Mouse (Mus musculus): ENCODE results near the gene Dkkl1. TPM values are rescaled to one million over a fixed set of nuclear protein-coding genes. Genes with fewer than 3 reads are reported as not detected.

Gene Dkkl1
- total and polyA plus RNA-seq, 2 experiments = 0.21 TPM; not detected in 1

GRCm38 (mm10) chr7:45185921-45186320 is 26.0 kb downstream of the Dkkl1 start:
- WGBS = 70% methylated on average over 7 of the region's 7 CpGs
- DNase-seq (ENCODE audit: extremely low read depth, low read depth, low spot score) = no peak
- Histone ChIP-seq H3K9ac (ENCODE audit: low read depth, low read length) (no peak overlapping the region), H3K36me3 (ENCODE audit: control insufficient read depth, insufficient read depth, low read length) (no peaks in the 10 kb centered on the region), H3K4me1 (ENCODE audit: control insufficient read depth, insufficient read depth, low read length) (peaks cover 5% of the 10 kb centered on the region; the same call in 1 of the 2 replicates), H3K27ac (replicated peaks; ENCODE audit: insufficient read depth, low read depth, low read length) (no peak overlapping the region), H3K79me2 (ENCODE audit: control insufficient read depth, insufficient read depth, low read length) (no peaks in the 10 kb centered on the region), H3K4me3 (ENCODE audit: insufficient read depth, low read depth, low read length) (no peak overlapping the region), H3K27me3 (ENCODE audit: control insufficient read depth, insufficient read depth, low read length) (peaks cover 23% of the 10 kb centered on the region)
- TF ChIP-seq POLR2A (IDR thresholded peaks at IDR 0.05; ENCODE audit: extremely low read depth, insufficient read depth, low read length) = no peak

DNA sequence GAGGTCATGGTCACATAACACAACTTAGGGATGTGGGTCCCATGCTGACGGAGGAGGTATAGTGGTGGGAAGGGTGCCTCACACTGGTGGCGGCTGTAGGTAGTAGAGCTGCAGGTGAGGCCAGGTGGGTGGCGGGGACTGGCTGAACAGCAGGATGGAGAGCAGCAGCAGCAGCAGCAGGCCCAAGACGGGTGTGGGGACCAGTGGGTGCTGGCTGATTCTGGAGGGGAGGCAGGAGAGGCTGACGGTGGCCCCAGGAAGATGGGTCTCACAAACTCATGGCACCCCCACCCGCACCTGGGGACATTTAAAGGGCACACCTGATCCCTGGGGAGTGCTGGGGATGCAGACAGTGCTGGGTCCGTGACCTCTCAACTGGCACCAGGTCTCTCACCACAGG is 28.3 kb downstream of the Dkkl1 start:
- H3K9ac ChIP-seq (ENCODE audit: low read depth, low read length) = no peak overlapping the region
- no peak for DNase-seq (ENCODE audit: extremely low read depth, low read depth, low spot score)
- 72% methylated on average over 7 of the region's 7 CpGs for WGBS
- H3K27me3 ChIP-seq (ENCODE audit: control insufficient read depth, insufficient read depth, low read length) = peaks cover 20% of the 10 kb centered on the region
- no peaks in the 10 kb centered on the region for H3K36me3 ChIP-seq (ENCODE audit: control insufficient read depth, insufficient read depth, low read length)
- no peak overlapping the region for H3K27ac ChIP-seq (replicated peaks; ENCODE audit: insufficient read depth, low read depth, low read length)
- TF ChIP-seq CTCF (IDR thresholded peaks at IDR 0.05; ENCODE audit: low read depth, low read length) (no peak), POLR2A (IDR thresholded peaks at IDR 0.05; ENCODE audit: extremely low read depth, insufficient read depth, low read length) (no peak)
- no peaks in the 10 kb centered on the region for H3K79me2 ChIP-seq (ENCODE audit: control insufficient read depth, insufficient read depth, low read length)
- H3K4me3 ChIP-seq (ENCODE audit: insufficient read depth, low read depth, low read length) = no peak overlapping the region
- peaks cover 5% of the 10 kb centered on the region; the same call in 1 of the 2 replicates for H3K4me1 ChIP-seq (ENCODE audit: control insufficient read depth, insufficient read depth, low read length)

- Histone ChIP-seq H3K27me3 (ENCODE audit: control insufficient read depth, insufficient read depth, low read length) (peaks cover 23% of the 10 kb centered on the region), H3K4me3 (ENCODE audit: insufficient read depth, low read depth, low read length) (no peak overlapping the region), H3K9ac (ENCODE audit: low read depth, low read length) (no peak overlapping the region; the same call in 1 of the 2 replicates), H3K27ac (replicated peaks; ENCODE audit: insufficient read depth, low read depth, low read length) (no peak overlapping the region), H3K79me2 (ENCODE audit: control insufficient read depth, insufficient read depth, low read length) (no peaks in the 10 kb centered on the region), H3K36me3 (ENCODE audit: control insufficient read depth, insufficient read depth, low read length) (no peaks in the 10 kb centered on the region), H3K4me1 (ENCODE audit: control insufficient read depth, insufficient read depth, low read length) (peaks cover 5% of the 10 kb centered on the region; the same call in 1 of the 2 replicates)
- no peak for TF ChIP-seq CTCF (IDR thresholded peaks at IDR 0.05; ENCODE audit: low read depth, low read length)
- no peak for TF ChIP-seq POLR2A (IDR thresholded peaks at IDR 0.05; ENCODE audit: extremely low read depth, insufficient read depth, low read length)
- no peak for DNase-seq (ENCODE audit: extremely low read depth, low read depth, low spot score)
- 12% methylated on average over 11 of the region's 11 CpGs for WGBS
Measured at GRCm38 (mm10) chr7:45182606-45183005, 29.3 kb downstream of the Dkkl1 start.

GRCm38 (mm10) chr7:45182199-45182601 is 29.7 kb downstream of the Dkkl1 start:
- Histone ChIP-seq H3K27me3 (ENCODE audit: control insufficient read depth, insufficient read depth, low read length) (peaks cover 27% of the 10 kb centered on the region), H3K27ac (replicated peaks; ENCODE audit: insufficient read depth, low read depth, low read length) (no peak overlapping the region), H3K4me1 (ENCODE audit: control insufficient read depth, insufficient read depth, low read length) (peaks cover 5% of the 10 kb centered on the region; the same call in 1 of the 2 replicates), H3K4me3 (ENCODE audit: insufficient read depth, low read depth, low read length) (peak overlapping the region; percentile 26; the same call in 1 of the 2 replicates), H3K36me3 (ENCODE audit: control insufficient read depth, insufficient read depth, low read length) (no peaks in the 10 kb centered on the region), H3K79me2 (ENCODE audit: control insufficient read depth, insufficient read depth, low read length) (no peaks in the 10 kb centered on the region), H3K9ac (ENCODE audit: low read depth, low read length) (no peak overlapping the region; the same call in 1 of the 2 replicates)
- TF ChIP-seq POLR2A (IDR thresholded peaks at IDR 0.05; ENCODE audit: extremely low read depth, insufficient read depth, low read length) = no peak
- TF ChIP-seq CTCF (IDR thresholded peaks at IDR 0.05; ENCODE audit: low read depth, low read length) = no peak
- DNase-seq (ENCODE audit: extremely low read depth, low read depth, low spot score) = peak; percentile 79
- WGBS = under 1% methylated on average over 34 of the region's 34 CpGs

GRCm38 (mm10) chr7:45181540-45181939 is 30.4 kb downstream of the Dkkl1 start:
- no peaks in the 10 kb centered on the region for H3K79me2 ChIP-seq (ENCODE audit: control insufficient read depth, insufficient read depth, low read length)
- no peak overlapping the region for H3K4me3 ChIP-seq (ENCODE audit: insufficient read depth, low read depth, low read length)
- 7% methylated on average over 35 of the region's 35 CpGs for WGBS
- no peak overlapping the region for H3K27ac ChIP-seq (replicated peaks; ENCODE audit: insufficient read depth, low read depth, low read length)
- H3K4me1 ChIP-seq (ENCODE audit: control insufficient read depth, insufficient read depth, low read length) = peaks cover 5% of the 10 kb centered on the region; the same call in 1 of the 2 replicates
- no peaks in the 10 kb centered on the region for H3K36me3 ChIP-seq (ENCODE audit: control insufficient read depth, insufficient read depth, low read length)
- TF ChIP-seq CTCF (IDR thresholded peaks at IDR 0.05; ENCODE audit: low read depth, low read length) (no peak), POLR2A (IDR thresholded peaks at IDR 0.05; ENCODE audit: extremely low read depth, insufficient read depth, low read length) (no peak)
- no peak for DNase-seq (ENCODE audit: extremely low read depth, low read depth, low spot score)
- H3K9ac ChIP-seq (ENCODE audit: low read depth, low read length) = no peak overlapping the region
- peaks cover 31% of the 10 kb centered on the region for H3K27me3 ChIP-seq (ENCODE audit: control insufficient read depth, insufficient read depth, low read length)

- Histone ChIP-seq H3K36me3 (ENCODE audit: control insufficient read depth, insufficient read depth, low read length) (no peaks in the 10 kb centered on the region), H3K4me1 (ENCODE audit: control insufficient read depth, insufficient read depth, low read length) (peaks cover 5% of the 10 kb centered on the region; the same call in 1 of the 2 replicates), H3K9ac (ENCODE audit: low read depth, low read length) (no peak within 1 kb of the TSS), H3K27me3 (ENCODE audit: control insufficient read depth, insufficient read depth, low read length) (peaks cover 37% of the 10 kb centered on the region), H3K79me2 (ENCODE audit: control insufficient read depth, insufficient read depth, low read length) (no peaks in the 10 kb centered on the region), H3K27ac (replicated peaks; ENCODE audit: insufficient read depth, low read depth, low read length) (no peak within 1 kb of the TSS), H3K4me3 (ENCODE audit: insufficient read depth, low read depth, low read length) (no peak within 1 kb of the TSS)
- WGBS = 34% methylated on average over 20 of the region's 20 CpGs
- TF ChIP-seq POLR2A (IDR thresholded peaks at IDR 0.05; ENCODE audit: extremely low read depth, insufficient read depth, low read length) (no peak), CTCF (IDR thresholded peaks at IDR 0.05; ENCODE audit: low read depth, low read length) (no peak)
- no peak for DNase-seq (ENCODE audit: extremely low read depth, low read depth, low spot score)
Measured at GRCm38 (mm10) chr7:45180896-45181477, 31.0 kb downstream of the Dkkl1 start, which contains the start of gene Pth2. Pth2 (plus strand) TSS chr7:45180995.

Measured in liver, adult 2 months (tissue).